Mouse (Mus musculus) thymus, postnatal 4 days (tissue): ENCODE results near the gene Gabrd.

Source experiments
- DNase-seq: peaks from one replicate; pipeline ENCODE4 v3.0.0; 2021

The Gabrd gene

DNA sequence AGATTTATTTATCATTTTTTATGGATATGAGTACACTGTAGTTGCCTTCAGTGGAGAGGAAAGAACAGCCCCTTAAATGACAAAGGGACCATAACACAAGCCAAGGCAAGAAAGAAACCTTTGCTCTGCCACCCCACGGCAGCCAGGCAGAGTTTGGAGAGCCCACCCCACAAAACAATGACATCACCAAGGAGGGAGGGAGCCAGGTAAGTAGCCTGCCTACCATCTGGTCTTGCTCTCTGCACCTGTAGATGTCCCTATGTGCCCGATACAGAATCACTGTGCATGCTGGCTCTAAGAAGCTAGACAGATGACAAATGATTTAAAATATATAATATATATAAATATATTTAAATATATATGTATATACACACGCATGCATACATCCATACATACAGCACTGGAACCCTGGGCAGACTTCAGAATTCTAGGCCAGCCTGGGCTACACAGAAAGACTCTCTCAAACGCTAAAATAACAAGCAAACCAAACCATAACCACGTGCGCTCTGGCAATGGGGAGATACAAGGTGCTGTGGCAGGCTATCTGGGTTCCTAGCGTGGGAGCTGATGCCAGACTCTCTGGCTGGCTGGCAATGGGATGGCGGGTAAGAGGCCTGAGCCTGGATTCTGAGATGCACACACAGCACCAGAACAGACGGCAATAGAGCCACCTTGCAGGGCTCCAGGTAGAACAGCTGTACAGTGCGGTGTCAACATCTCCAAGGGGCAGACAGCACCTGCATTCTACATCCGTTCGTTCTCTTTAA, 61.4 kb downstream of the Gabrd start:
- DNase-seq: no peak
